Mouse (Mus musculus): ENCODE data around the gene Clstn3. TPM values are rescaled to one million over a fixed set of nuclear protein-coding genes. Genes with fewer than 3 reads are reported as not detected.
"Not testable (repeated sequence)": the region's sequence is repeated elsewhere in the genome, so short reads cannot be mapped to it uniquely, and the experiment has no call there.

The Clstn3 gene
- polyA plus RNA-seq, 1 experiment, result 0.44 TPM

DNA sequence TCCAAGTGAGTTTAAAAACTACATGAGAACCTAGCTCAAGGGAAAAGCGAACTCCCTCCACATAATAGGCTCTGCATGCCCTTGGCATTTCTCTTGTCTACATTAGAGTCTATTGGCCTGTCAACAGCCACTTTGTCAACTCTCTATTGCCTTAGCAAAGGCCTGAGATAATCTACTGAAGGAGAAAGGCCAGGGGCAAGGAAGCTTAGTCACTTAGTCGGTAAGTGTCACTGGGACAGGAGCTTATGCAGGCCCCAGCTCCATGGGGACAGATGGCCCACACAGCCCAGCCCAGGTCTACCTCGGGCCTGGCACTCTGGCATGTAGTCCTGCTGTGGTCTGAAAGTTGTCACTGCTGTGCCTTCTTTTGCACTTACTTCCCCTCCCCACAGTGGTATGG is 38.0 kb downstream of the Clstn3 start:
- TF ChIP-seq CTCF (IDR thresholded peaks at IDR 0.05; ENCODE audit: extremely low read depth, insufficient read length, insufficient replicate concordance, low read depth, low read length), result no peak
- TF ChIP-seq POLR2A (IDR thresholded peaks at IDR 0.05; ENCODE audit: low read depth, low read length), result no peak
- Histone ChIP-seq H3K36me3 (ENCODE audit: control insufficient read depth, insufficient read depth, low read length) (no peaks in the 10 kb centered on the region), H3K4me1 (ENCODE audit: control insufficient read depth, insufficient read depth, insufficient read length, low read length) (peaks cover 22% of the 10 kb centered on the region; the same call in 1 of the 2 replicates), H3K4me3 (ENCODE audit: low read depth, low read length) (no peak overlapping the region), H3K27me3 (ENCODE audit: control insufficient read depth, insufficient read depth, low read length) (no peaks in the 10 kb centered on the region), H3K27ac (ENCODE audit: insufficient read depth, low read depth, low read length) (no peak overlapping the region)
- 80% methylated on average over 3 of the region's 3 CpGs for WGBS

DNA sequence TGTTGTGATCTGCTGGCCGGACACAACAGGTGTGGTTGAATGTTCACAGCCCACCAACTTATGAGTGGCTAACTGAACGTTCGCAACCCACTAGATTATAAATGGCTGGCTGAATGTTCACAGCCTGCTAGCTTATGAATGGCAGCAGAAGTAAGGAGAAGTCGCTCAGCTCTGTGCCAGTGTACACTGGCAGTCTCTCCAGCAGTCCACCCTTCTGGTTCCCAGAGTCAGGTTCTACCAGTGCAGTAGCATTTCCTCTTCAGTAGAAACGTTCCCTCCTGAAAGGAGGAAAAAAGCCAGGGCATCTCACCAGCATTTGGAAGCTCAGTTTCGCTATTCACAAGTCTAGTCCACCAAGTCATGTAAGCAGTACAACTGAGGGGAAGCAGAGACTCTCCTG is 39.1 kb downstream of the Clstn3 start:
- Histone ChIP-seq H3K4me3 (ENCODE audit: low read depth, low read length) (no peak overlapping the region), H3K4me1 (ENCODE audit: control insufficient read depth, insufficient read depth, insufficient read length, low read length) (peaks cover 22% of the 10 kb centered on the region; the same call in 1 of the 2 replicates), H3K27me3 (ENCODE audit: control insufficient read depth, insufficient read depth, low read length) (no peaks in the 10 kb centered on the region), H3K36me3 (ENCODE audit: control insufficient read depth, insufficient read depth, low read length) (no peaks in the 10 kb centered on the region), H3K27ac (ENCODE audit: insufficient read depth, low read depth, low read length) (no peak overlapping the region; the same call in 1 of the 2 replicates)
- 40% methylated on average over 6 of the region's 6 CpGs for WGBS
- TF ChIP-seq CTCF (IDR thresholded peaks at IDR 0.05; ENCODE audit: extremely low read depth, insufficient read length, insufficient replicate concordance, low read depth, low read length), result no peak
- TF ChIP-seq POLR2A (IDR thresholded peaks at IDR 0.05; ENCODE audit: low read depth, low read length), result no peak

DNA sequence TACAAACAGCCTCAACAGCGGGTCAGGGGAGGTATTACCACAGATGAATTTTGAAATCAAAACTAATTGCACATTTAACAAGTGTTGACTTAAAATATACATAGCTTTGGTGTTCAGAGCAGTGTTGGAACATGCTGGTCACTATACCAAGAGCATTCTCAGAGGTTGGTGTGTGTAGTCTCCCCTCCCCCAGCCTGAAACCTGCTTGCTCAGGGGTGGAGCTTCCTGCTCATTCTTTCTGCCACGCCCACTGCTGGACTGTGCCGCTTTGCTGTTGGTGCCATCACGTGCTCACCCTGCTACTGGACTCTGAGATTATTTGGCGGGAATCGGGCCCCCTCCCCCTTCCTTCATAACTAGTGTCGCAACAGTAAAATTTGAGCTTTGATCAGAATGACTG is 39.6 kb downstream of the Clstn3 start:
- H3K4me1 ChIP-seq (ENCODE audit: control insufficient read depth, insufficient read depth, insufficient read length, low read length), result peaks cover 22% of the 10 kb centered on the region; the same call in 1 of the 2 replicates
- H3K27ac ChIP-seq (ENCODE audit: insufficient read depth, low read depth, low read length), result peak overlapping the region; percentile 47; the same call in 1 of the 2 replicates
- H3K27me3 ChIP-seq (ENCODE audit: control insufficient read depth, insufficient read depth, low read length); H3K36me3 ChIP-seq (ENCODE audit: control insufficient read depth, insufficient read depth, low read length); H3K4me3 ChIP-seq (ENCODE audit: low read depth, low read length): not testable (repeated sequence)
- WGBS, result 25% methylated on average over 7 of the region's 7 CpGs

DNA sequence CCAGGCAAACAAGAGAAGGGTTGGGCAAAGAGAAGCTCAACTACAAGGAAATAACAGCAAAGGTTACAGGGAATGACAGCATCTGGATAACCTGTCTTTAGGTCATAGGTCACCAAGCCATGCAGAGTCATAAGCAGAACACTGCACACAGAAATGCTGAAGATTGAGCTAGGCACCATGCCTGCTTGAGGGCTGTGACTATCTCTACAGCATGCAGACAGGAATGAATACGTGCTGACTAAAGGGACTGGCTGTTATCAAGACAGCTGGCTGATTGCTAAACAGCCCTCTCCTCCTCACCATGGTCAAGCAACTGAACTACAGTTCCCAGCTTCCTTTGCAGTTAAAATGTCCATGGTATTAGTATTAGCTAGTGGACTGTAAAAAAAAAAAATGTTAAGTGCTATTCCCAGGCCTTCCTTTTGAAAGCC is 40.5 kb downstream of the Clstn3 start:
- no peaks in the 10 kb centered on the region for H3K36me3 ChIP-seq (ENCODE audit: control insufficient read depth, insufficient read depth, low read length)
- H3K4me3 ChIP-seq (ENCODE audit: low read depth, low read length), result no peak overlapping the region
- TF ChIP-seq POLR2A (IDR thresholded peaks at IDR 0.05; ENCODE audit: low read depth, low read length) (no peak), CTCF (IDR thresholded peaks at IDR 0.05; ENCODE audit: extremely low read depth, insufficient read length, insufficient replicate concordance, low read depth, low read length) (no peak)
- peak overlapping the region; percentile 47; the same call in 1 of the 2 replicates for H3K27ac ChIP-seq (ENCODE audit: insufficient read depth, low read depth, low read length)
- peaks cover 22% of the 10 kb centered on the region; the same call in 1 of the 2 replicates for H3K4me1 ChIP-seq (ENCODE audit: control insufficient read depth, insufficient read depth, insufficient read length, low read length)
- WGBS, result 2% methylated on average over 1 of the region's 1 CpGs
- no peaks in the 10 kb centered on the region for H3K27me3 ChIP-seq (ENCODE audit: control insufficient read depth, insufficient read depth, low read length)

DNA sequence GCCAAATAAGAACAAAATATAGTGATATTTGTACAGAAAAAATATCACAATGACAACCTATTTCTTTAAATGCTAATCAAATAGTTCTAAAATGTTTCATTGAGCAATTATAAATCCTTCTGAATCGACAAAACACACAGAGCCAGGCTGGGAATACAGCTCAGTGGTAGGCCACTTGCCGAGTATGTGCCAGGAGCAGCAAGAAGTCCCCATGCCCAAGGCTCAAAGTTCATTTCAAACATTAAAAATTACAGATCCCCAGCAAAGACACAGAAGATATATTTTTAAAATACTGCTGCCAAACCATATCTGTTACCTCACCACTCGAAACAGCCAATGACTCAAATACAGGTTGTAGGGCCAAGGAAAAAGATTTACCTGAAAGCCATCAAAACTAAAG is 45.9 kb downstream of the Clstn3 start:
- Histone ChIP-seq H3K27ac (ENCODE audit: insufficient read depth, low read depth, low read length) (no peak overlapping the region), H3K27me3 (ENCODE audit: control insufficient read depth, insufficient read depth, low read length) (no peaks in the 10 kb centered on the region), H3K36me3 (ENCODE audit: control insufficient read depth, insufficient read depth, low read length) (no peaks in the 10 kb centered on the region), H3K4me1 (ENCODE audit: control insufficient read depth, insufficient read depth, insufficient read length, low read length) (0 out of 2 replicates have a peak, but pooled peaks cover 2% of the 10 kb centered on the region), H3K4me3 (ENCODE audit: low read depth, low read length) (no peak overlapping the region)
- whole genome bisulfite sequencing, result 85% methylated on average over 3 of the region's 3 CpGs
- TF ChIP-seq POLR2A (IDR thresholded peaks at IDR 0.05; ENCODE audit: low read depth, low read length), result no peak
- TF ChIP-seq CTCF (IDR thresholded peaks at IDR 0.05; ENCODE audit: extremely low read depth, insufficient read length, insufficient replicate concordance, low read depth, low read length), result no peak

DNA sequence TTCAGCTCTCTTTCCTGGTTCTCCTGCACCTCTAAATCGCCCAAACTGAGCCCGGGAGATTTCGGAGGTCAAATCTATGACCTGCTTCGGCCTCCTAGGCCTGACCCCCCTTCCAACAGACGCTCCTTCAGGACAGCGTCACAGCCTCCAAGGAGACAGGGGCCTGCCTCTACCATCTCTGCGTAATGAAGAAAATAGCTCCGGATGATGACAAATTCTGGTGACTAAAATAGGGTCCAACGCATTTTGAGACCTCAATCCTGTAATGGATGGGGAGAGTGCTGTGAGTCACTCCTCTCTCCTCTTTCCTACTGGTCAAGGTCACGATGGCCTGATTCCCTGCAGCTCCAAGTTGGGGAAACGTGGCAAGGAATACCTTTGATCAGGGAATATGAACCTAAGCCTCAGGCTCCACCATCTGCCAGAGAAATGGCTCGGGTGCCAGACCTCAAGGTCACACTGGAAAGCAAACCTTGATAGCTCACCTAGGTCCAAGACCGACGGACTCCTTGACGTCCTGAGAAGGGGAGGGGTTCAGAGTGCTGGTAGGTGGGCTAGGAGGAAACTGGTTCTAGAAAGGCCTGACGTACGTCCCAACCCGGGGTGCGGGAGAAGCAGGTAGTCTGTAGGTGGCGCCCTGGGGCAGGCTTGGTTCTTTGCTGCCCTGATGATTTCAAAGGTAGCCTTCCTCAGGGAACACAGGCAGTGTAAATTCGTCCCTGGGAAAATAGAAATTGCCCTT is 49.1 kb downstream of the Clstn3 start:
- WGBS, result under 1% methylated on average over 21 of the region's 21 CpGs
- TF ChIP-seq POLR2A (IDR thresholded peaks at IDR 0.05; ENCODE audit: low read depth, low read length) (no peak; the same call in 1 of the 2 replicates), CTCF (IDR thresholded peaks at IDR 0.05; ENCODE audit: extremely low read depth, insufficient read length, insufficient replicate concordance, low read depth, low read length) (peak; percentile 83; the same call in 1 of the 2 replicates)
- Histone ChIP-seq H3K27me3 (ENCODE audit: control insufficient read depth, insufficient read depth, low read length) (no peaks in the 10 kb centered on the region), H3K36me3 (ENCODE audit: control insufficient read depth, insufficient read depth, low read length) (peaks cover 10% of the 10 kb centered on the region), H3K4me3 (ENCODE audit: low read depth, low read length) (peak overlapping the region; percentile 98), H3K27ac (ENCODE audit: insufficient read depth, low read depth, low read length) (peak overlapping the region; percentile 95), H3K4me1 (ENCODE audit: control insufficient read depth, insufficient read depth, insufficient read length, low read length) (0 out of 2 replicates have a peak, but pooled peaks cover 2% of the 10 kb centered on the region)

DNA sequence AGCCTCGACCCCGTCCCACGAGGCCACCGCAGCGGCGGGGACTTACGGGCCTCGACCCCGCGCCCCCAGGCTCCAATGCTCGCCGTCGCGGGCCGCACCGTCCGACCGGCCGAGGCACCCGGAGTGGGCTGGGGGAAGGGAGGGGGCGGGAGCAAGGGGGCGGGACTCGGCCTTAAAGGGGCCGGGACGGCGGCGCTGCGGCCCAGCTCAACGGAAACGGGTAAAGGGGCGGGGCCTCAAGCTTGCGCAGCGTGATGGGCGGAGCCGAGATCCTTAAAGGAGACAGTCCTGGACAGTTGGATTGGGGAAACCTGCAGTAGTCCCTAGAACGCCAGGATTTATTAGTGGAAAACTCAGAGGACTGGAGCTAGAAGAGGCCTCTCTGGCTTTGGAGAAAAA is 49.7 kb downstream of the Clstn3 start, which contains the start of gene Pex5:
Pex5 (minus strand) TSS at position 141 of the 399 bp plus-strand sequence.
- Histone ChIP-seq H3K36me3 (ENCODE audit: control insufficient read depth, insufficient read depth, low read length) (peaks cover 10% of the 10 kb centered on the region), H3K27me3 (ENCODE audit: control insufficient read depth, insufficient read depth, low read length) (no peaks in the 10 kb centered on the region), H3K27ac (ENCODE audit: insufficient read depth, low read depth, low read length) (peak within 1 kb of the TSS; percentile 95), H3K4me3 (ENCODE audit: low read depth, low read length) (peak within 1 kb of the TSS; percentile 98), H3K4me1 (ENCODE audit: control insufficient read depth, insufficient read depth, insufficient read length, low read length) (0 out of 2 replicates have a peak, but pooled peaks cover 2% of the 10 kb centered on the region)
- under 1% methylated on average over 36 of the region's 36 CpGs for WGBS
- no peak for TF ChIP-seq CTCF (IDR thresholded peaks at IDR 0.05; ENCODE audit: extremely low read depth, insufficient read length, insufficient replicate concordance, low read depth, low read length)
- TF ChIP-seq POLR2A (IDR thresholded peaks at IDR 0.05; ENCODE audit: low read depth, low read length), result 0 out of 2 replicates have a peak, but pooled peaks have one; percentile 5
